Mouse (Mus musculus) forebrain, postnatal 0 days (tissue): ENCODE results near the gene Gm4302. TPM values are rescaled to one million over a fixed set of nuclear protein-coding genes. Genes with fewer than 3 reads are reported as not detected.

ENCODE experiments used
- polyA plus RNA-seq: library from polyadenylated mRNA; unstranded; fragments of >200 nt; fragmentation: Nextera tagmentation; extraction: Ambion mirVana; gene quantifications from 2 replicates; pipeline ENCODE4 v1.2.1, GENCODE M21; 2015
- total RNA-seq: library from RNA; depleted of rRNA; stranded (reverse); fragments of >200 nt; gene quantifications from 2 replicates; pipeline ENCODE4 v1.2.3, GENCODE M21; 2014; rRNA removed

Gm4302 gene
- total and polyA plus RNA-seq, 2 experiments from 2014 or later = not detected

Other genes with a start within 250 kb of the Gm4302 start
- gene Gm4301, start 5.2 kb upstream of the Gm4302 start, total RNA-seq = not detected in 2 replicates
- not detected in 2 replicates for gene Gm4301, start 5.2 kb upstream of the Gm4302 start, polyA plus RNA-seq
- gene Gm4303, start 5.1 kb downstream of the Gm4302 start, total RNA-seq = not detected in 2 replicates
- gene Gm4303, start 5.1 kb downstream of the Gm4302 start, polyA plus RNA-seq = not detected in 2 replicates
- not detected in 2 replicates for gene Gm4305, start 10.3 kb downstream of the Gm4302 start, total RNA-seq
- gene Gm4305, start 10.3 kb downstream of the Gm4302 start, polyA plus RNA-seq = not detected in 2 replicates
- not detected in 2 replicates for gene Gm4307, start 20.5 kb downstream of the Gm4302 start, total RNA-seq
- not detected in 2 replicates for gene Gm4307, start 20.5 kb downstream of the Gm4302 start, polyA plus RNA-seq
- not detected in 2 replicates for gene Gm4312, start 41.7 kb downstream of the Gm4302 start, total RNA-seq
- not detected in 2 replicates for gene Gm4312, start 41.7 kb downstream of the Gm4302 start, polyA plus RNA-seq
- gene Tmtc3, start 146.5 kb downstream of the Gm4302 start, total RNA-seq = 11.1 and 14.2 TPM in 2 replicates
- gene Tmtc3, start 146.5 kb downstream of the Gm4302 start, polyA plus RNA-seq = 2.8 and 4.8 TPM in 2 replicates
- 6.0 and 8.0 TPM in 2 replicates for gene Cep290, start 146.7 kb downstream of the Gm4302 start, total RNA-seq
- 2.2 and 4.0 TPM in 2 replicates for gene Cep290, start 146.7 kb downstream of the Gm4302 start, polyA plus RNA-seq
- gene 4930430F08Rik, start 249.6 kb downstream of the Gm4302 start, total RNA-seq = 18.5 and 24.9 TPM in 2 replicates
- 11.5 and 14.3 TPM in 2 replicates for gene 4930430F08Rik, start 249.6 kb downstream of the Gm4302 start, polyA plus RNA-seq
- not detected in 2 replicates for gene 1700017N19Rik, start 249.6 kb downstream of the Gm4302 start, total RNA-seq
- gene 1700017N19Rik, start 249.6 kb downstream of the Gm4302 start, polyA plus RNA-seq = 0.08 and 0.24 TPM in 2 replicates